Mouse (Mus musculus) olfactory bulb, adult 2 months (tissue): ENCODE data around the gene Prkcd. TPM values are rescaled to one million over a fixed set of nuclear protein-coding genes. Genes with fewer than 3 reads are reported as not detected.

Experiments used
- H3K27ac ChIP-seq: fragments of 200-500 bp; 2 replicates; pipeline ENCODE4 v1.5.1; 2012; ENCODE audit warnings: low read depth, low read length; ENCODE audit not compliant: insufficient read depth
- H3K4me1 ChIP-seq: fragments of 200-500 bp; 2 replicates; pipeline ENCODE4 v1.6.1; 2012; ENCODE audit warnings: low read length; ENCODE audit not compliant: control insufficient read depth, insufficient read depth
- H3K4me3 ChIP-seq: fragments of 200-500 bp; 2 replicates; pipeline ENCODE4 v1.5.1; 2012; ENCODE audit warnings: mild to moderate bottlenecking, low read depth, low read length, moderate library complexity; ENCODE audit not compliant: insufficient read depth
- CTCF ChIP-seq: fragments of 200-500 bp; IDR thresholded peaks from 2 replicates; pipeline ENCODE4 v1.5.1; 2012; ENCODE audit warnings: low read depth, mild to moderate bottlenecking, low read length, moderate library complexity; ENCODE audit not compliant: insufficient read depth
- POLR2A ChIP-seq: fragments of 200-500 bp; IDR thresholded peaks from 2 replicates; pipeline ENCODE4 v1.6.1; 2012; ENCODE audit warnings: mild to moderate bottlenecking, low read depth, low read length, moderate library complexity; ENCODE audit not compliant: insufficient read depth
- WGBS: fragments of 180-500 bp; shearing (Covaris S2); methylation state at CpG from one replicate; pipeline ENCODE4 v1.1.7; 2018; 5-methylcytosine and 5-hydroxymethylcytosine counted together
- polyA plus RNA-seq: library from polyadenylated mRNA; stranded (reverse); fragments of >200 nt; gene quantifications from 2 replicates; pipeline ENCODE4 v1.2.4, GENCODE M21; 2012; ENCODE audit warnings: low replicate concordance; ENCODE audit not compliant: missing spikeins, insufficient read depth, insufficient read length

Gene Prkcd
- polyA plus RNA-seq, 1 experiment: 164 TPM

DNA sequence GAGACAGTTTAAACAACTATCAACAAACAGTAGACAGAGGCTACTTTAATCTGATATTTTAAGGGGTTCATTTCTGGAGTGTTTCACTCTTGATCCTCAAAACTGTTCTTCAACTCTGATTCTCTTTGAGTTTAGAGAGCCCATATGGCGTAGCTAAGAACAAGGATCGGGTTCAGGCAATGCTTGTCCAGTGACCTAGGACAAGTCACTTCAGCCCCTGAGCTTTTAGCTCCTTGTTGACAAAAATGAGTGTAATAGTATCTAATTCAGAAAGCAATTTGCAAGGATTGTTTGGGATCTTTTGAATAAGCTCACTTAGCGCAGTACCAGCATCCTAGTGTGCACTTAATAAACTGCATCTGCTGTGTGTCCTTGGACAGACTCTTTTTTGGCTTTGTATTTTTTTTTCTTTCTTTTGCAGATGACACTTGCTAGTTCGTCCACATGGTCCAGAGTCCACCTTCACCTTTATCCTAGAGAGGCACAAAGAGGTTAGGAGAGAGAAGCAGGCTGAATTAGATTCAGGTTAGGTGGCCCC lies 28.8 kb upstream of the Prkcd start:
- 29% methylated on average over 4 of the region's 4 CpGs for WGBS
- no peak overlapping the region for H3K27ac ChIP-seq
- H3K4me1 ChIP-seq: no peaks in the 10 kb centered on the region
- H3K4me3 ChIP-seq: peak overlapping the region; percentile 93
- TF ChIP-seq POLR2A: no peak
- TF ChIP-seq CTCF: no peak

DNA sequence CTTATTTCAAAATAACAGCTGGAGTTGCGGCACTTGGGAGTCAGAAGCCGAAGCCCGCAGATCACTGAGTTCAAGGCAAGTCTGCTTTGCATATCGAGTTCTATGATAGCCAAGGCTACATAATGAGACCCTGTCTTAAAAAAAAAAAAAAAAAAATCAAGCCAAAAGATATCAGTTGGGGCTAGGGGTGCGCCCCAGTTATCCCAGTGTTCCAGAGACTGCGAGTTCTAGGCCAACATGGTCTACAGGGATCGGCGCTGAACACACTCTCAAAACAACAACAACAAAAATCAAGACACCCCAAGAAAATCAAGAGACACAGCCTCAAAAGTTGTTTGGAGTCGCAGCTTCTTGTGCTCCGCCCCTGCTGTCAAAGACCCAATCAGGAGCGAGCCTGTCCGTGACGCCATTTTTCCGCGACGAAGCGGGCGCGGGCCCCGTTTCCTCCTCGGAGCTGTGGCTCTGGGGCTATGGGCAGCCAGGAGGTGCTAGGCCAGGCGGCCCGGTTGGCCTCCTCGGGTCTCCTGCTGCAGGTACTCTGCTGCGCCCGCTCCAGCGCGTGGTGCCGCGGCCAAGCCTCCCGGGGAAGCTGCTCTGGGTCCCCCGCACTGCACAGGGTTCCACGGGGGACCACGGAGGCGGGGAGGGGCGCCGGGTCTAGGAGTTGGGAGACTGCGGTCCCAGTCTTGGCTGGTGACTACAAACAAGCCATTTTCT lies 28.1 kb upstream of the Prkcd start, which contains the start of gene Rft1:
Gene Rft1, plus strand, starts transcription at position 418 of the 717 bp plus-strand sequence.
- TF ChIP-seq POLR2A (peak; percentile 95), CTCF (no peak)
- peak within 1 kb of the TSS; percentile 70; the same call in 1 of the 2 replicates for H3K27ac ChIP-seq
- no peaks in the 10 kb centered on the region for H3K4me1 ChIP-seq
- peak within 1 kb of the TSS; percentile 93 for H3K4me3 ChIP-seq
- under 1% methylated on average over 38 of the region's 38 CpGs for WGBS

DNA sequence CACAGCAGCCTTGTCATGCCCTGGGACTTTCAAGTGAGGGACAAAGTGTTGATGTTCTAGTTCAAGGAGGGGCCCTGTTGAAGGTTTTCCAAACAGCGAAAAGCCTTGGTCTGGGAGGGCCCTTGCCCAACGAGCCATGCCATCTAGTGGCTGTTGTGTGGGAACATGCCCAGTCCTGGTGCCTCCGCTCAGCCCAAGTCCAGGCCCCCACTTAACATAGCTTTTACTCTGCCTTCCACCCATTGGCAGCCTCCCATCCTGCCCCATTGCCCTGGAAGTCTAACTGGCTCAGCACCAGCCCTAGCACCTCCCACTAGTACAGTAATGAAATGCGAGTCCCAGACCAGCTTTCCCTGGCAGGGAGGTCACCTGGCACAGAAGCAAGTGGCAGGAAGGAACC lies 25.0 kb upstream of the Prkcd start:
- 17% methylated on average over 4 of the region's 4 CpGs for WGBS
- Histone ChIP-seq H3K4me1 (no peaks in the 10 kb centered on the region), H3K4me3 (no peak overlapping the region), H3K27ac (no peak overlapping the region)
- TF ChIP-seq POLR2A (no peak), CTCF (no peak)

DNA sequence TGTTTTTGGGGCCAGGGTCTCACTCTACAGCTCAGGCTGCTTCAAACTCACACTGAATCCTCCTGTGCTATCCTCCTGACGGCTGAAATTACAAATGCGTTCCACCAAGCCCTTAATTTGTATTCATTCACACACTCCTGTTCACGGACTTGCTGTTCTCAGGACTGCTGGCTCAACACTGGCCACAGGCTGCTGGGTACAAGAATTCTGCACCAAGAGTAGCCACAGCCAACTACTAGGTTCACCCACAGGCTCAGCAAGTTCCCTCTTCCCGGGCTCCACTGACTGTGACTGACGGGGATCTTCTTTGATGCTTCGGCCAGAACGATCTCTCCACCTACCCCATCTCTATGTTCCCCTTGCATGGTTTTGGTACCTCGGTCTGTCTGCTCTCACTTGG lies 23.7 kb upstream of the Prkcd start:
- H3K27ac ChIP-seq: no peak overlapping the region
- WGBS: 67% methylated on average over 8 of the region's 8 CpGs
- H3K4me3 ChIP-seq: no peak overlapping the region
- TF ChIP-seq POLR2A (no peak), CTCF (no peak)
- no peaks in the 10 kb centered on the region for H3K4me1 ChIP-seq

DNA sequence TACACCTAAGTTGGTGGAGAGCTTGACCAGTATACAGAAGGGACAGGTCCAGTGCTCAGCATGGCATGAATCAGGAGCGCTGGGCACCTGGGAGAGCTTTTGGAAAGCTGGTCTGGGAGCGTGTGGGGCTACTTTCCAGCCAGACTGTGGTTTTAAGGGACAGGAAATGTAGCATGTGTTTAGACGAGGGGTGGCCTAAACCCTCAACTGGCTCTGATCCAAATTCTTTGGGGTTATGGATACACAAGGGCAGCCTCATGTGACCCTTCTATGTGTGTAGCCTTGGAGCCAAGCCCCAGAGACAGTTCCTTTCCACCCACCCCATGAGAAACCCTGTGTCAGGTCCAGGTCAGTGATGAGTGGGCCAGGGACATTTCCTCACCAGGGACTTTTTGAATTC lies 22.5 kb upstream of the Prkcd start:
- H3K4me1 ChIP-seq: no peaks in the 10 kb centered on the region
- H3K27ac ChIP-seq: no peak overlapping the region
- 66% methylated on average over 3 of the region's 3 CpGs for WGBS
- no peak overlapping the region for H3K4me3 ChIP-seq
- no peak for TF ChIP-seq POLR2A
- TF ChIP-seq CTCF: no peak

DNA sequence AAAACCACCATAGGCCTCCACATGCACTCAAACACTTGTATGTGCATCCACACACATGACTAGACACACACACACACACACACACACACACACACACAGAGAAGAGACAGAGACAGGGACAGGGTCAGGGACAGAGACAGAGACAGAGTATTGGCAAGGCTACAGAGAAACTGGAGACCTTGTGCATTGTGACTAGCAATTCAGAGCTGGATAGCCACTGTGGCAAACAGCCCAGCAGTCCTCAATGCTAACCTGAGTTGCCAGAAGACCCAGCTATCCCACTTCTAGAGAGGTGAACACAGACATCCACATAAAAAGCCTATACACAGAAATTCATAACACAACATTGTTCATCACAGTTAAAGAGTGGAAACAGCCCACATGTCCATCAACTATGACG lies 20.5 kb upstream of the Prkcd start:
- H3K4me3 ChIP-seq: no peak overlapping the region
- no peak overlapping the region for H3K27ac ChIP-seq
- H3K4me1 ChIP-seq: no peaks in the 10 kb centered on the region
- TF ChIP-seq CTCF (no peak), POLR2A (no peak)
- WGBS: 60% methylated on average over 1 of the region's 1 CpGs

DNA sequence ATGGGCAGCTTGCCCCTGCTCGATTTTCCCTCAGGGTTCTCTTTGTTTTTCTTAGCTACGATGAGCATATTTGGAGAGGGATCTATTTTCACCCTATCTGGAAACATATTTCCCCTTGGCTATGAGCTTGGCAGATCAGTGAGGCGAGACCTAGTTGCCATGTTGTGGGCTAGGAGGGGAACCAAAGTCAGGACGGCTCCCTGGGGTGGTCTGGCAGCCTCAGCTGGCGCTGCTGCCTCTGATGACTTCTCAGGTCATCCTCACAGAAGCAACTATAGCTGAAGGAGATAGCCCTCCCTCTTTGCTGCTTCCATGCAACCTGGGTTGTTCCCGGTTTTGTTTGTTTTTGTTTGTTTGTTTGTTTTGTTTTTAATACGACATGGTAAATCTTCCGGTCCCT lies 19.1 kb upstream of the Prkcd start:
- no peaks in the 10 kb centered on the region for H3K4me1 ChIP-seq
- H3K4me3 ChIP-seq: no peak overlapping the region
- TF ChIP-seq POLR2A: no peak
- 70% methylated on average over 8 of the region's 8 CpGs for WGBS
- no peak overlapping the region for H3K27ac ChIP-seq

DNA sequence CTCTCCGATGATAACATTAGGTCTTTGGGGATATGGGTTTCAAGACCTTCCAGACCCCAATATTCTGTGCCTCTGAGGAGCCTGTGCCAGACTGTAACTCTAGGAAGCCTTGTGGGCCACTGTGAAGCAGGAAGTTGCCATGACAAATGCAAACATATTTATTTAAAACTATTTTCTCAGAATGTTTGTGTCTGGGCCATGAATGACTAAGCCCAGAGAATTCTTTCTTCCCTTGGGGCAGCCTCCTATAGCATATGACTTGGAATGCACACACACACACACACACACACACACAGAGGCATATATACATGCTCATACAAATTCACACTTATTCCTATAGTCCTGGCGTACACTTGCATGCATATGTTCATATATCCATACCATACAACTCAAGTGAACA lies 18.0 kb upstream of the Prkcd start:
- TF ChIP-seq CTCF: no peak
- TF ChIP-seq POLR2A: no peak
- Histone ChIP-seq H3K4me3 (no peak overlapping the region), H3K27ac (no peak overlapping the region), H3K4me1 (no peaks in the 10 kb centered on the region)
- WGBS: 90% methylated on average over 2 of the region's 2 CpGs

DNA sequence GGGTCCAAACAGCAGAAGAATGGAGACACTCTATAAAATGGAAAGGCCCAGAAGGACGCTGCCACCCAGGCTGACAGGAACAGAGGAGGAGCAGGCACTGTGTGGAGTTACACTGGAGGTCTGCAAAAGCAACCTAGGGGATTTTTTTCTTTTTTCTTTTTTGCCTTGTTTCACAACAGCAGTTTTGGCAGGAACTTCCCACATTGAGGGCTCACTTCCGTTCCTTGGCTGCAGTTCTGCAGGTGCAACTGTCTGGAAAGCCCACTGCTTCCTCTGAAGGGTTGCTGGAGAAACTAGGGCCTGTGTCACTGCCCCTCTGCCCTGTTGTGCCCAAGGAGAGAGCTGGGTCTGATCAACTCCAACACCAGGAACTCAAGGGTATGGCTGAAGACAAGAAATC lies 15.7 kb upstream of the Prkcd start:
- 41% methylated on average over 2 of the region's 2 CpGs for WGBS
- TF ChIP-seq CTCF: no peak
- TF ChIP-seq POLR2A: no peak
- H3K27ac ChIP-seq: no peak overlapping the region

DNA sequence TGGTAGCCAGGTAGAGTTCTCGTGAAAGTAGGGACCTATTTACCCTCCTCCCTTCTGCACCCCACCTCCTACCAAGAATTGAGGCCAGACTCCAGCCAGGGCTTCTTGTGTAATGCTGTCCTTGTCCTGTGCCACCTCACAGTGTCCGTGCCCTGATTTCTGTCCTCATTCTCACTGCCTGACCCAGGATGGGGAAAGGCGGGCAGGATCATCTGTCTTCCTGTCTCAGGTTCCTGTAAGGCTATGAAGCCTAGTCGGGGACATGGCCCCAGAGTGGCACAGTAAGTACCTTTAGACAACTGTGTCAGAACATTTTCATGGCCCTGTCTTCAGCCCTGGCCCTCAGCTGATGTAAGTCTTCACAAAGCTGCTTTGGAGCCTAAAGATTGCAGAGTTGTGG lies 12.7 kb upstream of the Prkcd start:
- Histone ChIP-seq H3K4me3 (no peak overlapping the region), H3K4me1 (no peaks in the 10 kb centered on the region), H3K27ac (no peak overlapping the region)
- WGBS: 93% methylated on average over 4 of the region's 4 CpGs
- TF ChIP-seq POLR2A (no peak), CTCF (no peak)

More for the DNA sequence above, 15.7 kb upstream of the Prkcd start:
- H3K4me1 ChIP-seq: no peaks in the 10 kb centered on the region
- H3K4me3 ChIP-seq: no peak overlapping the region
